Mouse (Mus musculus): ENCODE results near the gene Sox13. TPM values are rescaled to one million over a fixed set of nuclear protein-coding genes. Genes with fewer than 3 reads are reported as not detected.
A peak's percentile ranks its signal among the peaks of the same experiment; 100 is the strongest.

Sox13 gene
- polyA plus RNA-seq, 1 experiment from 2014 or later = 6.0 TPM

GRCm38 (mm10) chr1:133396693-133397092, 27.5 kb downstream of the Sox13 start:
- Histone ChIP-seq H3K9ac (no peak overlapping the region), H3K4me1 (replicated peaks) (peaks cover 26% of the 10 kb centered on the region), H3K27me3 (no peaks in the 10 kb centered on the region), H3K9me3 (no peaks in the 10 kb centered on the region), H3K4me2 (no peak overlapping the region), H3K36me3 (peaks cover 2% of the 10 kb centered on the region; the same call in 1 of the 2 replicates), H3K4me3 (no peak overlapping the region), H3K27ac (replicated peaks) (0 out of 2 replicates have a peak overlapping the region, but pooled peaks have one; percentile 83)
- WGBS = 86% methylated on average over 5 of the region's 5 CpGs
- ATAC-seq (ENCODE audit: low FRiP score, low read depth) = no peak

GRCm38 (mm10) chr1:133394702-133395101, 29.5 kb downstream of the Sox13 start:
- ATAC-seq (ENCODE audit: low FRiP score, low read depth) = no peak
- H3K9me3 ChIP-seq = no peaks in the 10 kb centered on the region
- H3K27me3 ChIP-seq = no peaks in the 10 kb centered on the region
- WGBS = 65% methylated on average over 4 of the region's 4 CpGs
- no peak overlapping the region for H3K27ac ChIP-seq (replicated peaks)
- no peak overlapping the region for H3K4me2 ChIP-seq
- no peak overlapping the region for H3K9ac ChIP-seq
- peaks cover 4% of the 10 kb centered on the region; the same call in 1 of the 2 replicates for H3K36me3 ChIP-seq
- H3K4me1 ChIP-seq (replicated peaks) = peaks cover 26% of the 10 kb centered on the region
- no peak overlapping the region for H3K4me3 ChIP-seq

DNA sequence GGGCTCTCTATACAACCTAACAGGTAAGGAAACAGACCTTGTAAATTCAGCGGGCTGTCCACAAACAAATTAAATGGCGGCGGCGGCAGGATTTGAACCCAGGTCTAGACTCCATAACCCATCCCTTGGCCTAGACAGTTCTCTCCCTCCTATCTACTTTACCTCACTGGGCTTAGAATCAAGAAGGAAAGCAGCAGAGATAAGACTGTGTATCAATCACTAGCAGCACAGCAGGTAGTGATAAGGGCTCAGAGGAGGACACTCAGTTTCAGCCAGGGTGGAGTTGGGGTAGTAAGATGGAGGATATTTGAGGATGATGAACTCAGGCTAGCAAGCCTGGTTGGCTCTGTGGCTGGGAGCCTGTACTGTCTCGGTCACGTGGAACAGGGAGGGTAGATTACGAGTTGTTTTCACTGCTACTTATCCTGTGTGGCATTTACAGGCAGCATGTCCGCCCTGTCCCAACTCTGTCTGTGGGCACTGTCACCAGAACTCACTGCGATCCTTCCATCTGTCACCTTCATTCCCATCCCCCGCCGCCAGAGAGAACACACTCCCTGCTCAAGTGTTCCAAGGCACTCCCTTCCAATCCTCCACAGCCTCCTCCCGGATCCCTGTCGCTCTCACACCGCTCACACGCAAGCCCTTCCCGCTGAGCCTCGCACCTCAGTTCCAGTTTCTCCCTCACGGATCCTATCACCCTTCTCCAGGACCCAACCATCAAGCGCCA, 36.5 kb downstream of the Sox13 start:
- 74% methylated on average over 19 of the region's 19 CpGs for WGBS
- Histone ChIP-seq H3K4me1 (replicated peaks) (peaks cover 10% of the 10 kb centered on the region), H3K4me2 (no peak overlapping the region), H3K9ac (no peak overlapping the region), H3K4me3 (no peak overlapping the region), H3K27ac (replicated peaks) (no peak overlapping the region), H3K9me3 (no peaks in the 10 kb centered on the region), H3K36me3 (peaks cover 4% of the 10 kb centered on the region; the same call in 1 of the 2 replicates), H3K27me3 (no peaks in the 10 kb centered on the region)
- no peak for ATAC-seq (ENCODE audit: low FRiP score, low read depth)

- Histone ChIP-seq H3K9ac (no peak overlapping the region), H3K9me3 (no peaks in the 10 kb centered on the region), H3K27ac (replicated peaks) (no peak overlapping the region), H3K4me2 (no peak overlapping the region), H3K4me3 (no peak overlapping the region), H3K27me3 (no peaks in the 10 kb centered on the region), H3K4me1 (replicated peaks) (peaks cover 16% of the 10 kb centered on the region), H3K36me3 (no peaks in the 10 kb centered on the region)
- no peak for ATAC-seq (ENCODE audit: low FRiP score, low read depth)
- 37% methylated on average over 11 of the region's 11 CpGs for WGBS
These were observed 38.0 kb downstream of the Sox13 start for GRCm38 (mm10) chr1:133386209-133386608.

GRCm38 (mm10) chr1:133385506-133385905, 38.7 kb downstream of the Sox13 start:
- no peak overlapping the region for H3K27ac ChIP-seq (replicated peaks)
- 31% methylated on average over 9 of the region's 9 CpGs for WGBS

GRCm38 (mm10) chr1:133383157-133383783, 40.9 kb downstream of the Sox13 start:
- H3K4me3 ChIP-seq = no peak overlapping the region
- ATAC-seq (ENCODE audit: low FRiP score, low read depth) = no peak
- H3K27me3 ChIP-seq = no peaks in the 10 kb centered on the region
- H3K9me3 ChIP-seq = no peaks in the 10 kb centered on the region
- peaks cover 16% of the 10 kb centered on the region for H3K4me1 ChIP-seq (replicated peaks)
- H3K9ac ChIP-seq = no peak overlapping the region
- WGBS = 88% methylated on average over 14 of the region's 14 CpGs
- no peaks in the 10 kb centered on the region for H3K36me3 ChIP-seq
- no peak overlapping the region for H3K4me2 ChIP-seq
- H3K27ac ChIP-seq (replicated peaks) = no peak overlapping the region

More at GRCm38 (mm10) chr1:133385506-133385905, 38.7 kb downstream of the Sox13 start:
- H3K4me3 ChIP-seq = no peak overlapping the region
- H3K4me1 ChIP-seq (replicated peaks) = peaks cover 16% of the 10 kb centered on the region
- 0 out of 2 replicates have a peak overlapping the region, but pooled peaks have one; percentile 3 for H3K9ac ChIP-seq
- no peaks in the 10 kb centered on the region for H3K9me3 ChIP-seq
- H3K36me3 ChIP-seq = no peaks in the 10 kb centered on the region
- peak overlapping the region; percentile 22; the same call in 1 of the 2 replicates for H3K4me2 ChIP-seq
- peak; percentile 19; the same call in 1 of the 2 replicates for ATAC-seq (ENCODE audit: low FRiP score, low read depth)
- no peaks in the 10 kb centered on the region for H3K27me3 ChIP-seq

GRCm38 (mm10) chr1:133382552-133383155, 41.5 kb downstream of the Sox13 start:
- H3K4me2 ChIP-seq = no peak overlapping the region
- peaks cover 16% of the 10 kb centered on the region for H3K4me1 ChIP-seq (replicated peaks)
- no peak overlapping the region for H3K4me3 ChIP-seq
- 28% methylated on average over 12 of the region's 12 CpGs for WGBS
- H3K27me3 ChIP-seq = no peaks in the 10 kb centered on the region
- ATAC-seq (ENCODE audit: low FRiP score, low read depth) = no peak
- no peaks in the 10 kb centered on the region for H3K9me3 ChIP-seq
- H3K27ac ChIP-seq (replicated peaks) = 0 out of 2 replicates have a peak overlapping the region, but pooled peaks have one; percentile 13
- no peaks in the 10 kb centered on the region for H3K36me3 ChIP-seq
- no peak overlapping the region for H3K9ac ChIP-seq

DNA sequence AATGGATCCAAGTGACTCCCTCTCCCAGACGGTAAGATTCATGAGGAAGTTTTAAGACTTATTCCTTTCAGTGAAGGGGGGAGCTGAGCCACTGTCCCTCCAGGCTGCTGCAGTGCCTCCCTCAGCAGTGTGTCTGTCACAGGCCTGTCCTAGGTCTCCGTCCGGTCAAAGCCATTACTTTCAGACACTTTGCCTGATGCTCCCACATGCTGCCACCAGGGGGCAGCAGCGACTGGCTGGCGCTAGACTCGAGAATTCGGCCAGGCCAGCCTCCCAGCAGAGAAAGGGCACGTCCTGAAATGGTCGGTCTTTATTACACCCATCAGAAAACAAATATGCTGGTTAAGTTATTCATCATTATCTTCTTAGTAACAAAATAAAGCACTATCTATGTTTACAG, 42.2 kb downstream of the Sox13 start:
- WGBS = 9% methylated on average over 9 of the region's 9 CpGs
- no peak overlapping the region for H3K4me3 ChIP-seq
- peaks cover 16% of the 10 kb centered on the region for H3K4me1 ChIP-seq (replicated peaks)
- H3K27me3 ChIP-seq = no peaks in the 10 kb centered on the region
- H3K4me2 ChIP-seq = no peak overlapping the region
- 0 out of 2 replicates have a peak overlapping the region, but pooled peaks have one; percentile 13 for H3K27ac ChIP-seq (replicated peaks)
- no peak overlapping the region for H3K9ac ChIP-seq
- no peaks in the 10 kb centered on the region for H3K9me3 ChIP-seq
- no peak; the same call in 1 of the 2 replicates for ATAC-seq (ENCODE audit: low FRiP score, low read depth)
- no peaks in the 10 kb centered on the region for H3K36me3 ChIP-seq

GRCm38 (mm10) chr1:133380347-133381065, 43.7 kb downstream of the Sox13 start:
- no peak overlapping the region for H3K4me2 ChIP-seq
- 71% methylated on average over 14 of the region's 14 CpGs for WGBS
- no peak for ATAC-seq (ENCODE audit: low FRiP score, low read depth)
- no peaks in the 10 kb centered on the region for H3K27me3 ChIP-seq
- H3K9me3 ChIP-seq = no peaks in the 10 kb centered on the region
- peaks cover 10% of the 10 kb centered on the region for H3K4me1 ChIP-seq (replicated peaks)
- no peak overlapping the region for H3K4me3 ChIP-seq
- no peak overlapping the region for H3K9ac ChIP-seq
- H3K27ac ChIP-seq (replicated peaks) = no peak overlapping the region
- H3K36me3 ChIP-seq = no peaks in the 10 kb centered on the region

- Histone ChIP-seq H3K36me3 (no peaks in the 10 kb centered on the region), H3K4me3 (no peak overlapping the region), H3K27me3 (no peaks in the 10 kb centered on the region), H3K27ac (replicated peaks) (no peak overlapping the region), H3K4me2 (no peak overlapping the region), H3K4me1 (replicated peaks) (peaks cover 10% of the 10 kb centered on the region), H3K9me3 (no peaks in the 10 kb centered on the region), H3K9ac (no peak overlapping the region)
- WGBS = 86% methylated on average over 3 of the region's 3 CpGs
- no peak for ATAC-seq (ENCODE audit: low FRiP score, low read depth)
These were observed 44.2 kb downstream of the Sox13 start for GRCm38 (mm10) chr1:133379986-133380320.

- Histone ChIP-seq H3K9ac (no peak overlapping the region), H3K27me3 (no peaks in the 10 kb centered on the region), H3K4me1 (replicated peaks) (peaks cover 10% of the 10 kb centered on the region), H3K36me3 (no peaks in the 10 kb centered on the region), H3K9me3 (no peaks in the 10 kb centered on the region), H3K27ac (replicated peaks) (no peak overlapping the region), H3K4me2 (no peak overlapping the region), H3K4me3 (no peak overlapping the region)
- no peak for ATAC-seq (ENCODE audit: low FRiP score, low read depth)
- WGBS = 66% methylated on average over 10 of the region's 10 CpGs
These were observed 44.8 kb downstream of the Sox13 start for GRCm38 (mm10) chr1:133379254-133379985.

Data from hindbrain, embryonic 15.5 days (tissue).